Mouse (Mus musculus) ES-E14 (cell line): ENCODE results near the gene Scube1. TPM values are rescaled to one million over a fixed set of nuclear protein-coding genes. Genes with fewer than 3 reads are reported as not detected.

ENCODE experiments used
- DNase-seq: peaks from one replicate; pipeline ENCODE4 v3.0.0-alpha.2; 2013; ENCODE audit warnings: low read depth, low spot score
- H3K27ac ChIP-seq: 2 replicates; pipeline ENCODE4 v1.5.1; 2012; ENCODE audit warnings: low read depth, mild to moderate bottlenecking, low read length, moderate library complexity, mixed read lengths; ENCODE audit not compliant: poor library complexity, insufficient read depth, severe bottlenecking
- H3K36me3 ChIP-seq: 2 replicates; pipeline ENCODE4 v1.6.1; 2012; ENCODE audit warnings: mild to moderate bottlenecking, low read length, moderate library complexity, mixed read lengths; ENCODE audit not compliant: control insufficient read depth, poor library complexity, insufficient read depth, severe bottlenecking
- H3K4me1 ChIP-seq, 2 experiments: fragments of 150-350 bp in 1 of 2; sonication (generic) in 1 of 2; 2 replicates each; pipeline ENCODE4 v1.6.1; 2012; ENCODE audit warnings: low read length in 2 of 2, mild to moderate bottlenecking in 1 of 2, mixed read lengths in 1 of 2; ENCODE audit not compliant: control insufficient read depth in 2 of 2, insufficient read depth in 2 of 2, poor library complexity in 1 of 2
- H3K4me3 ChIP-seq, 2 experiments: fragments of 150-350 bp in 1 of 2; sonication (generic) in 1 of 2; 2 replicates each; pipeline ENCODE4 v1.5.1; 2012; ENCODE audit warnings: low read length in 2 of 2, low read depth in 1 of 2, mild to moderate bottlenecking in 1 of 2, mixed read lengths in 1 of 2; ENCODE audit not compliant: insufficient read depth in 1 of 2, poor library complexity in 1 of 2, severe bottlenecking in 1 of 2
- H3K9ac ChIP-seq: 2 replicates; pipeline ENCODE4 v1.6.1; 2012; ENCODE audit warnings: low read depth, mild to moderate bottlenecking, low read length, mixed read lengths; ENCODE audit not compliant: poor library complexity, insufficient read depth, severe bottlenecking
- H3K9me3 ChIP-seq: fragments of 150-350 bp; sonication (generic); 2 replicates; pipeline ENCODE4 v1.6.1; 2012; ENCODE audit warnings: low read depth, mild to moderate bottlenecking, low read length; ENCODE audit not compliant: control insufficient read depth, insufficient read depth
- CHD2 ChIP-seq: IDR thresholded peaks from 2 replicates; pipeline ENCODE4 v1.6.1; 2014; ENCODE audit warnings: mild to moderate bottlenecking, low read depth, low read length, inconsistent platforms
- HCFC1 ChIP-seq: IDR thresholded peaks from 2 replicates; pipeline ENCODE4 v1.6.1; 2012; ENCODE audit warnings: low read length, inconsistent platforms, borderline replicate concordance; ENCODE audit not compliant: insufficient read depth
- MAFK ChIP-seq: IDR thresholded peaks from 2 replicates; pipeline ENCODE4 v1.6.1; 2014; ENCODE audit warnings: mild to moderate bottlenecking, low read depth, low read length, inconsistent platforms; ENCODE audit not compliant: insufficient read depth
- ZC3H11A ChIP-seq: IDR thresholded peaks from 2 replicates; pipeline ENCODE4 v1.6.1; 2012; ENCODE audit warnings: low read depth, mild to moderate bottlenecking, inconsistent platforms, low read length, borderline replicate concordance
- ZNF384 ChIP-seq: IDR thresholded peaks from 2 replicates; pipeline ENCODE4 v1.6.1; 2012; ENCODE audit warnings: low read depth, low read length, inconsistent platforms
- in situ Hi-C, 2 experiments: fragments of 600-800 bp; cut with MboI; formaldehyde crosslinking; loops; one replicate each; pipeline ENCODE4 v1.15.1; 2025; ENCODE audit warnings: low sequenced_read_pairs in 2 of 2, inconsistent platforms in 1 of 2; ENCODE audit not compliant: unreplicated experiment in 2 of 2
- total RNA-seq: library from RNA; depleted of rRNA; stranded (reverse); fragments of 300-350 nt; gene quantifications from 2 replicates; pipeline ENCODE4 v1.2.3, GENCODE M21; 2012

Scube1 gene
- total RNA-seq, 1 experiment: 1.7 TPM

DNA sequence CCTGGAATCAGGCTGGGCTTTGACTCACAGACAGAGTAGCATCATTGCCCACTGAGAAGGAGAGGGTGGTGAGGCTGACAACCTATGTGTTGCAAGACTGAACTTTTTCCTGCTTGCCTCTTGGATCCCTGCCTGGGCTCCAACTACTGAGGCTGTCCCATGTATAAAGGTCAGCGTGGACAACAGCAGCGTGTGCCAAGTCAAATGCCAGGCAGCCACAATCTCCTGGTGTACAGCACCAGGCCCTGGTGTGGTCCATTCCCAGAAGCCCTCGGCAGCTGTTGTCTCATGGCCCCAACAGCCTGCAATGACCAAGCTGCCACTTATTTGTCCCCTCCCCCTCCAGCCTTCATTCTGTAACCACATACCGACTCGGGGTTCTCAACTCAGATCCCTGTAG, 153.2 kb downstream of the Scube1 start:
- DNase-seq: no peak
- in situ Hi-C loops: no loop called here
- Histone ChIP-seq H3K4me3 (no peak overlapping the region), H3K27ac (no peak overlapping the region), H3K4me1 (peaks cover 2 to 12% of the 10 kb centered on the region in 2 experiments; a peak in 3 of 4 replicates), H3K9me3 (no peaks in the 10 kb centered on the region), H3K36me3 (peaks cover 14% of the 10 kb centered on the region), H3K9ac (no peak overlapping the region)
- no peak for TF ChIP-seq ZC3H11A
- no peak for TF ChIP-seq HCFC1
- no peak for TF ChIP-seq MAFK
- no peak for TF ChIP-seq CHD2
- no peak for TF ChIP-seq ZNF384

- no peak for TF ChIP-seq ZC3H11A
- TF ChIP-seq ZNF384: no peak
- no peak for TF ChIP-seq HCFC1
- TF ChIP-seq CHD2: no peak
- no peak for TF ChIP-seq MAFK
- in situ Hi-C loops: no loop called here
These were observed 154.2 kb downstream of the Scube1 start for GRCm38 (mm10) chr15:83570641-83571040.

GRCm38 (mm10) chr15:83569682-83570081, 155.1 kb downstream of the Scube1 start:
- Histone ChIP-seq H3K4me3 (peak overlapping the region; percentile 32 to 47; a peak in 3 of 4 replicates), H3K4me1 (peaks cover 2 to 20% of the 10 kb centered on the region in 2 experiments; a peak in 3 of 4 replicates), H3K27ac (no peak overlapping the region), H3K9me3 (no peaks in the 10 kb centered on the region), H3K9ac (no peak overlapping the region), H3K36me3 (no peaks in the 10 kb centered on the region; the same call in 1 of the 2 replicates)
- in situ Hi-C loops: no loop called here
- no peak for TF ChIP-seq ZC3H11A
- TF ChIP-seq CHD2: peak; percentile 75; the same call in 1 of the 2 replicates
- no peak for TF ChIP-seq HCFC1
- no peak for TF ChIP-seq MAFK
- no peak for TF ChIP-seq ZNF384
- DNase-seq: no peak

More at GRCm38 (mm10) chr15:83570641-83571040, 154.2 kb downstream of the Scube1 start:
- Histone ChIP-seq H3K27ac (no peak overlapping the region; the same call in 1 of the 2 replicates), H3K9me3 (no peaks in the 10 kb centered on the region), H3K36me3 (peaks cover 5% of the 10 kb centered on the region; the same call in 1 of the 2 replicates), H3K4me3 (no peak overlapping the region), H3K9ac (no peak overlapping the region), H3K4me1 (peaks cover 2 to 14% of the 10 kb centered on the region in 2 experiments; a peak in 3 of 4 replicates)
- no peak for DNase-seq

GRCm38 (mm10) chr15:83568544-83568943, 156.3 kb downstream of the Scube1 start:
- Histone ChIP-seq H3K9me3 (no peaks in the 10 kb centered on the region), H3K36me3 (no peaks in the 10 kb centered on the region; the same call in 1 of the 2 replicates), H3K9ac (no peak overlapping the region), H3K4me1 (peaks cover 2 to 22% of the 10 kb centered on the region in 2 experiments; a peak in 3 of 4 replicates), H3K4me3 (no peak overlapping the region), H3K27ac (no peak overlapping the region)
- in situ Hi-C loops: no loop called here
- no peak for DNase-seq
- TF ChIP-seq ZC3H11A (no peak), ZNF384 (no peak), CHD2 (no peak), HCFC1 (no peak), MAFK (no peak)
